Mouse (Mus musculus) kidney, embryonic 14.5 days (tissue): ENCODE data around the gene Arid2. TPM values are rescaled to one million over a fixed set of nuclear protein-coding genes. Genes with fewer than 3 reads are reported as not detected.

ENCODE experiments used
- ATAC-seq: fragments of 200-750 bp; cut with Nextera tagmentation; 2 replicates; pipeline ENCODE4 v1.8.0; 2017; ENCODE audit warnings: moderate number of reproducible peaks, mild to moderate bottlenecking, moderate TSS enrichment, moderate library complexity; ENCODE audit not compliant: low FRiP score, low TSS enrichment
- H3K27ac ChIP-seq: fragments of 300-500 bp; sonication (generic); 2 replicates; pipeline ENCODE4 v1.5.1; 2014; ENCODE audit warnings: low read depth, mild to moderate bottlenecking, low read length, moderate library complexity, mixed read lengths
- H3K27me3 ChIP-seq: fragments of 300-500 bp; sonication (generic); 2 replicates; pipeline ENCODE4 v1.6.1; 2014; ENCODE audit warnings: mild to moderate bottlenecking, low read length; ENCODE audit not compliant: control insufficient read depth, insufficient read depth
- H3K36me3 ChIP-seq: fragments of 300-500 bp; sonication (generic); 2 replicates; pipeline ENCODE4 v1.6.1; 2014; ENCODE audit warnings: low read length, mixed read lengths; ENCODE audit not compliant: control insufficient read depth, insufficient read depth
- H3K4me1 ChIP-seq: fragments of 300-500 bp; sonication (generic); 2 replicates; pipeline ENCODE4 v1.6.1; 2014; ENCODE audit warnings: low read length, mixed read lengths; ENCODE audit not compliant: control insufficient read depth, insufficient read depth
- H3K4me2 ChIP-seq: fragments of 300-500 bp; sonication (generic); replicated peaks from 2 replicates; pipeline ENCODE4 v1.6.1; 2014; ENCODE audit warnings: low read depth, mild to moderate bottlenecking, low read length
- H3K4me3 ChIP-seq: fragments of 300-500 bp; sonication (generic); 2 replicates; pipeline ENCODE4 v1.5.1; 2014; ENCODE audit warnings: mild to moderate bottlenecking, low read length
- H3K9ac ChIP-seq: fragments of 300-500 bp; sonication (generic); 2 replicates; pipeline ENCODE4 v1.6.1; 2014; ENCODE audit warnings: low read depth, mild to moderate bottlenecking, low read length, moderate library complexity
- H3K9me3 ChIP-seq: fragments of 300-500 bp; sonication (generic); 2 replicates; pipeline ENCODE4 v1.6.1; 2016; ENCODE audit warnings: low read length; ENCODE audit not compliant: control insufficient read depth
- WGBS: fragments of 180-500 bp; shearing (Covaris S2); extraction: QIAGEN DNeasy Blood & Tissue Kit; methylation state at CpG from one replicate; pipeline ENCODE4 v1.1.7; 2014; 5-methylcytosine and 5-hydroxymethylcytosine counted together
- polyA plus RNA-seq: library from polyadenylated mRNA; unstranded; fragments of >200 nt; fragmentation: Nextera tagmentation; extraction: Ambion mirVana; gene quantifications from 2 replicates; pipeline ENCODE4 v1.2.1, GENCODE M21; 2014

Gene Arid2
- polyA plus RNA-seq, 1 experiment from 2014 or later = 36.0 TPM

GRCm38 (mm10) chr15:96283141-96283540, 4.2 kb upstream of the Arid2 start:
- ATAC-seq = no peak
- peaks cover 3% of the 10 kb centered on the region for H3K9me3 ChIP-seq
- peaks cover 4% of the 10 kb centered on the region; the same call in 1 of the 2 replicates for H3K4me1 ChIP-seq
- 79% methylated on average over 8 of the region's 8 CpGs for WGBS
- H3K36me3 ChIP-seq = peaks cover 24% of the 10 kb centered on the region
- no peaks in the 10 kb centered on the region for H3K27me3 ChIP-seq
- peak overlapping the region; percentile 75 for H3K4me2 ChIP-seq
- H3K4me3 ChIP-seq = peak overlapping the region; percentile 96
- H3K9ac ChIP-seq = no peak overlapping the region
- H3K27ac ChIP-seq = no peak overlapping the region

GRCm38 (mm10) chr15:96283920-96284431, 3.3 kb upstream of the Arid2 start:
- Histone ChIP-seq H3K36me3 (peaks cover 18% of the 10 kb centered on the region), H3K4me1 (peaks cover 4% of the 10 kb centered on the region; the same call in 1 of the 2 replicates), H3K27me3 (no peaks in the 10 kb centered on the region), H3K4me3 (peak overlapping the region; percentile 96), H3K9me3 (peaks cover 3% of the 10 kb centered on the region), H3K9ac (peak overlapping the region; percentile 99), H3K4me2 (peak overlapping the region; percentile 75), H3K27ac (peak overlapping the region; percentile 100; the same call in 1 of the 2 replicates)
- WGBS = 12% methylated on average over 11 of the region's 11 CpGs
- ATAC-seq = no peak

GRCm38 (mm10) chr15:96284711-96285322, 2.5 kb upstream of the Arid2 start:
- H3K9me3 ChIP-seq = peaks cover 3% of the 10 kb centered on the region
- peak overlapping the region; percentile 100 for H3K27ac ChIP-seq
- H3K4me1 ChIP-seq = peaks cover 7% of the 10 kb centered on the region; the same call in 1 of the 2 replicates
- WGBS = under 1% methylated on average over 46 of the region's 67 CpGs
- peaks cover 9% of the 10 kb centered on the region; the same call in 1 of the 2 replicates for H3K36me3 ChIP-seq
- peak; percentile 26; the same call in 1 of the 2 replicates for ATAC-seq
- peak overlapping the region; percentile 75 for H3K4me2 ChIP-seq
- H3K4me3 ChIP-seq = peak overlapping the region; percentile 96
- H3K27me3 ChIP-seq = no peaks in the 10 kb centered on the region
- H3K9ac ChIP-seq = peak overlapping the region; percentile 99

GRCm38 (mm10) chr15:96285323-96286014, 1.8 kb upstream of the Arid2 start:
- H3K4me1 ChIP-seq = peaks cover 10% of the 10 kb centered on the region; the same call in 1 of the 2 replicates
- ATAC-seq = peak; percentile 89
- peak overlapping the region; percentile 100 for H3K27ac ChIP-seq
- peaks cover 7% of the 10 kb centered on the region; the same call in 1 of the 2 replicates for H3K36me3 ChIP-seq
- no peaks in the 10 kb centered on the region for H3K27me3 ChIP-seq
- H3K4me2 ChIP-seq = peak overlapping the region; percentile 75
- WGBS = under 1% methylated on average over 58 of the region's 64 CpGs
- H3K9ac ChIP-seq = peak overlapping the region; percentile 99
- peak overlapping the region; percentile 96 for H3K4me3 ChIP-seq
- H3K9me3 ChIP-seq = no peaks in the 10 kb centered on the region; the same call in none of the 2 replicates

GRCm38 (mm10) chr15:96286015-96286934, 1.0 kb upstream of the Arid2 start:
- Histone ChIP-seq H3K9me3 (no peaks in the 10 kb centered on the region), H3K9ac (peak overlapping the region; percentile 99), H3K27ac (peak overlapping the region; percentile 100), H3K4me1 (peaks cover 10% of the 10 kb centered on the region; the same call in 1 of the 2 replicates), H3K36me3 (peaks cover under 1% of the 10 kb centered on the region; the same call in 1 of the 2 replicates), H3K4me3 (peak overlapping the region; percentile 96), H3K4me2 (peak overlapping the region; percentile 75), H3K27me3 (no peaks in the 10 kb centered on the region)
- under 1% methylated on average over 58 of the region's 72 CpGs for WGBS
- peak; percentile 72 for ATAC-seq

GRCm38 (mm10) chr15:96286935-96287292, 404 bp upstream of the Arid2 start:
- under 1% methylated on average over 23 of the region's 63 CpGs for WGBS
- peak; percentile 29 for ATAC-seq
- Histone ChIP-seq H3K27ac (peak overlapping the region; percentile 100), H3K4me2 (peak overlapping the region; percentile 75), H3K9me3 (no peaks in the 10 kb centered on the region), H3K9ac (peak overlapping the region; percentile 99), H3K27me3 (no peaks in the 10 kb centered on the region), H3K4me3 (peak overlapping the region; percentile 96), H3K4me1 (peaks cover 10% of the 10 kb centered on the region; the same call in 1 of the 2 replicates), H3K36me3 (no peaks in the 10 kb centered on the region)

GRCm38 (mm10) chr15:96287976-96288835, 888 bp downstream of the Arid2 start:
- Histone ChIP-seq H3K4me1 (peaks cover 8% of the 10 kb centered on the region; the same call in 1 of the 2 replicates), H3K27ac (peak overlapping the region; percentile 100), H3K9ac (peak overlapping the region; percentile 99), H3K27me3 (no peaks in the 10 kb centered on the region), H3K36me3 (no peaks in the 10 kb centered on the region), H3K9me3 (no peaks in the 10 kb centered on the region), H3K4me3 (peak overlapping the region; percentile 96), H3K4me2 (peak overlapping the region; percentile 75)
- WGBS = under 1% methylated on average over 80 of the region's 97 CpGs
- ATAC-seq = no peak
